Mouse (Mus musculus): ENCODE measurements around the gene Plpp2. TPM values are rescaled to one million over a fixed set of nuclear protein-coding genes. Genes with fewer than 3 reads are reported as not detected.

Gene Plpp2
- polyA plus RNA-seq (2012; rRNA removed; ENCODE audit: low replicate concordance): 227 and 464 TPM in 2 replicates

DNA sequence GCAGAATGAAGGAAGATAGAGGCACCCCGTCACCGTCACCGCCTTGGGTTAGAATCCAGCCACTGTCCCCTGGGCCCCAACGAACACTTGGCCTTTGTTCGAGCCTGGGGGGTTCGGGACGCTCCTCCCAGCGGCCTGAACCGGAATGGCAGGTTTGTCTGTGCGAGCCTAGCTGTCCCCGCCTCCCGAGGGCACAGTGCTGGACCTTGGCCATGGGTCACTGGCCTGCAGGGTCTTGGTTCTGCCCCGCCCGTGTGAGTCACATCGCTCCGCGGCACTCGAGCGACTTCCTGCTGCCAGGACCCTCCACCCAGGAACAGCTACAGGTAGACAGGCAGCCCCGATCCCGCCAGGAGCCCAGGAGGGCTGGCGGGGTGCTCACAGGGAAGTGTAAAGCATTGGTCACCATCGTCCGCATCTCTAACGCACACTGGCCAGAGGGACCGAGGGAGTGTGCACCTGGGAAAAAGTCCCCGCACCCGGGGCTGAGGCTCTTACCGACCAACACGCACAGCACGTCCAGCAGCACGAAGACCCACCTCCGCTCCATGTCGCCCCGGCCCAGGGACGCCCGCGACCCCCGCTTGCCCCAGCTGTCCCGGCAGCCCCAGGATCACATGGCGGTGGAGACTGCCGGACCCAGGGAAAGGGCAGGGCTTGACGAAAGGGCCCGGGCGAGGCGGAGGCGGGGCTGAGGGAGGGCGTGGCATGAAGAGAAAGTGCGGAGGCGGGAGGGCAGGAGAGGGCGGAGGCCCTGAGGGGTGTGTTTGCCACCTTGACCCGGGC is at the start of gene Plpp2:
Gene Plpp2, minus strand, starts transcription at position 671 of the 786 bp plus-strand sequence.

DNA sequence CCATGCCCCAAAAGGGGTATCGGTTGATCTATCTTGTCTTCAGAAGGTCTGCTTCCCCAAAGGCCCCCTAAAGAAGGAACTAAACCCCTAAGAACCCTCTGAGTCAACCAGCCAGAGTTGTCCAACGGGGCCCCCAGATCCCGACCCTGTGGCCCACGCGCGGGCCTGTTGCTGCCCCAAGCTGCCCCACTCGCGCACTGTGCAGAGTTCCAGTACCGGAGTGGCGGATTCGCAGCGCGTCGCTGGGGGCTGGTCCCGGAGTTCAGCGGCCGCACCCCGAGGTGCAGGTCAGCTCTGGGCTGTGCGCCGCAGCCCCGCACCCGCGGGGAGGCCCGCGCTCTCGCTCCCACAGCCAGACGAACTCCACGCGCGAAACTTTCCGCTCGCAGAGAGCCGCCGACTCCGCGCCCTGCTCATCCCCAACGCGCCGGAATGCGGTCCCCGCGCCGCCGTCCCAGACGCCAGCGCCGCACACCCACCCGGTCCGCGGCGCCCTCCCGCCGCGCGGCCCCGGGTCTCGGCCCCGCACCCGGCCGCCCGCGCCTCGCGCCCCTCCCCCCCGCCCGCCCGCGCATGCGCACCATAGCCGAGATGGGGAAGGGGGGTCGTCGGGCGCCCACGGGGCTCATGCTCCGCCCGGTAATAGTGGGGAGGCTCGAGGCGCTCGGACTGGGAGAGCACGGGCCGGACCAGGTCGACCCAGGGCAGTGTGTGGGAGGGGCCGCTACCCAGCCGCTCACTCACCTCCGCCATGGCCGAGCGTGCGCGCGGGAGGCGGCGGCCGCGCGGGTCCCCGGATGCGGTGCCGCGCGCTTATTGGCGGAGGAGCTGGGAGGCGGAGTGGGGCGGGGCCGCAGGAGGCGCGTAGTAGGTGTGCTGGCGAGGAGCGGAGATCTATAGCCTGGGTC is 21.0 kb upstream of the Plpp2 start, which contains the start of gene Mier2:
Gene Mier2, minus strand, starts transcription at position 870 of the 908 bp plus-strand sequence.

Other genes starting within 250 kb of the Plpp2 start
- gene Vmn2r82, start 177.3 kb downstream of the Plpp2 start, polyA plus RNA-seq (2012; rRNA removed; ENCODE audit: low replicate concordance): not detected in 2 replicates
- not detected in 2 replicates for gene Vmn2r83, start 65.1 kb downstream of the Plpp2 start, polyA plus RNA-seq (2012; rRNA removed; ENCODE audit: low replicate concordance)
- gene Mier2, start 21.4 kb upstream of the Plpp2 start, polyA plus RNA-seq (2012; rRNA removed; ENCODE audit: low replicate concordance): 87.0 and 107 TPM in 2 replicates
- not detected in 2 replicates for gene Theg, start 53.5 kb upstream of the Plpp2 start, polyA plus RNA-seq (2012; rRNA removed; ENCODE audit: low replicate concordance)
- gene C2cd4c, start 80.2 kb upstream of the Plpp2 start, polyA plus RNA-seq (2012; rRNA removed; ENCODE audit: low replicate concordance): 0.84 and 1.1 TPM in 2 replicates
- gene Shc2, start 104.1 kb upstream of the Plpp2 start, polyA plus RNA-seq (2012; rRNA removed; ENCODE audit: low replicate concordance): 1.3 and 2.5 TPM in 2 replicates
- not detected in 2 replicates for gene Odf3l2, start 111.9 kb upstream of the Plpp2 start, polyA plus RNA-seq (2012; rRNA removed; ENCODE audit: low replicate concordance)
- 6.5 and 9.9 TPM in 2 replicates for gene Madcam1, start 130.8 kb upstream of the Plpp2 start, polyA plus RNA-seq (2012; rRNA removed; ENCODE audit: low replicate concordance)
- 80.2 and 108 TPM in 2 replicates for gene Tpgs1, start 135.6 kb upstream of the Plpp2 start, polyA plus RNA-seq (2012; rRNA removed; ENCODE audit: low replicate concordance)
- 199 and 293 TPM in 2 replicates for gene Cdc34, start 148.4 kb upstream of the Plpp2 start, polyA plus RNA-seq (2012; rRNA removed; ENCODE audit: low replicate concordance)
- gene Gzmm, start 155.2 kb upstream of the Plpp2 start, polyA plus RNA-seq (2012; rRNA removed; ENCODE audit: low replicate concordance): 0.37 TPM in 1 of 2 replicates, not detected in the other
- gene Bsg, start 170.7 kb upstream of the Plpp2 start, polyA plus RNA-seq (2012; rRNA removed; ENCODE audit: low replicate concordance): 528 and 1,060 TPM in 2 replicates
- 8.5 and 24.2 TPM in 2 replicates for gene Hcn2, start 182.8 kb upstream of the Plpp2 start, polyA plus RNA-seq (2012; rRNA removed; ENCODE audit: low replicate concordance)
- gene Polrmt, start 212.8 kb upstream of the Plpp2 start, polyA plus RNA-seq (2012; rRNA removed; ENCODE audit: low replicate concordance): 47.7 and 62.9 TPM in 2 replicates
- gene Fgf22, start 221.3 kb upstream of the Plpp2 start, polyA plus RNA-seq (2012; rRNA removed; ENCODE audit: low replicate concordance): not detected in 2 replicates
- gene Rnf126, start 233.2 kb upstream of the Plpp2 start, polyA plus RNA-seq (2012; rRNA removed; ENCODE audit: low replicate concordance): 161 and 229 TPM in 2 replicates
- 11.5 and 11.9 TPM in 2 replicates for gene Fstl3, start 243.5 kb upstream of the Plpp2 start, polyA plus RNA-seq (2012; rRNA removed; ENCODE audit: low replicate concordance)